Mouse (Mus musculus) embryonic facial prominence, embryonic 11.5 days (tissue): ENCODE results near the gene Chrna1. TPM values are rescaled to one million over a fixed set of nuclear protein-coding genes. Genes with fewer than 3 reads are reported as not detected.

Experiments used
- ATAC-seq: fragments of 200-750 bp; cut with Nextera tagmentation; replicated peaks from 2 replicates; pipeline ENCODE4 v1.8.0; 2017; ENCODE audit warnings: low read depth; ENCODE audit not compliant: insufficient number of reproducible peaks, low FRiP score, low TSS enrichment
- DNase-seq: peaks from one replicate; pipeline ENCODE4 v3.0.0-alpha.2; 2015; ENCODE audit warnings: low spot score
- H3K27ac ChIP-seq: fragments of 300-500 bp; sonication (generic); replicated peaks from 2 replicates; pipeline ENCODE4 v1.5.1; 2014; ENCODE audit warnings: mild to moderate bottlenecking, low read depth, low read length, control low read depth
- H3K27me3 ChIP-seq: fragments of 300-500 bp; sonication (generic); 2 replicates; pipeline ENCODE4 v1.6.1; 2014; ENCODE audit warnings: mild to moderate bottlenecking, low read length, moderate library complexity, mixed read lengths; ENCODE audit not compliant: control insufficient read depth, insufficient read depth
- H3K36me3 ChIP-seq: fragments of 300-500 bp; sonication (generic); replicated peaks from 2 replicates; pipeline ENCODE4 v1.6.1; 2014; ENCODE audit warnings: low read depth, mild to moderate bottlenecking, low read length, moderate library complexity, mixed read lengths; ENCODE audit not compliant: control insufficient read depth, insufficient read depth
- H3K4me1 ChIP-seq: fragments of 300-500 bp; sonication (generic); 2 replicates; pipeline ENCODE4 v1.6.1; 2014; ENCODE audit warnings: low read length, mixed read lengths; ENCODE audit not compliant: control insufficient read depth, insufficient read depth
- H3K4me2 ChIP-seq: fragments of 300-500 bp; sonication (generic); 2 replicates; pipeline ENCODE4 v1.6.1; 2014; ENCODE audit warnings: low read depth, mild to moderate bottlenecking, control low read depth, low read length, moderate library complexity
- H3K4me3 ChIP-seq: fragments of 300-500 bp; sonication (generic); 2 replicates; pipeline ENCODE4 v1.5.1; 2014; ENCODE audit warnings: low read depth, low read length, control low read depth
- H3K9ac ChIP-seq: fragments of 300-500 bp; sonication (generic); replicated peaks from 2 replicates; pipeline ENCODE4 v1.6.1; 2014; ENCODE audit warnings: mild to moderate bottlenecking, control low read depth, low read length
- H3K9me3 ChIP-seq: fragments of 300-500 bp; sonication (generic); replicated peaks from 2 replicates; pipeline ENCODE4 v1.6.1; 2016; ENCODE audit warnings: mild to moderate bottlenecking, low read length, inconsistent platforms, mixed read lengths; ENCODE audit not compliant: control insufficient read depth
- WGBS: fragments of 180-500 bp; shearing (Covaris S2); extraction: QIAGEN DNeasy Blood & Tissue Kit; methylation state at CpG from one replicate; pipeline ENCODE4 v1.1.7; 2014; 5-methylcytosine and 5-hydroxymethylcytosine counted together
- polyA plus RNA-seq: library from polyadenylated mRNA; unstranded; fragments of >200 nt; fragmentation: Nextera tagmentation; extraction: Ambion mirVana; gene quantifications from 2 replicates; pipeline ENCODE4 v1.2.1, GENCODE M21; 2014

Gene Chrna1
- polyA plus RNA-seq, 1 experiment from 2014 or later, result 1.2 TPM

GRCm38 (mm10) chr2:73573556-73573955 lies 6.6 kb downstream of the Chrna1 start:
- ATAC-seq (no peak), DNase-seq (peak; percentile 71)
- Histone ChIP-seq H3K4me3 (no peak overlapping the region), H3K9ac (no peak overlapping the region), H3K27ac (0 out of 2 replicates have a peak overlapping the region, but pooled peaks have one; percentile 62), H3K9me3 (no peaks in the 10 kb centered on the region), H3K27me3 (no peaks in the 10 kb centered on the region), H3K4me2 (no peak overlapping the region), H3K4me1 (peaks cover 2% of the 10 kb centered on the region; the same call in 1 of the 2 replicates), H3K36me3 (no peaks in the 10 kb centered on the region)
- 51% methylated on average over 4 of the region's 4 CpGs for WGBS

- H3K36me3 ChIP-seq, result no peaks in the 10 kb centered on the region
- DNase-seq, result peak; percentile 91
- H3K27me3 ChIP-seq, result no peaks in the 10 kb centered on the region
- H3K4me2 ChIP-seq, result peak overlapping the region; percentile 44
- peaks cover 2% of the 10 kb centered on the region; the same call in 1 of the 2 replicates for H3K4me1 ChIP-seq
- peak; percentile 80 for ATAC-seq
- H3K9me3 ChIP-seq, result no peaks in the 10 kb centered on the region
- H3K9ac ChIP-seq, result no peak overlapping the region; the same call in 1 of the 2 replicates
- peak overlapping the region; percentile 62; the same call in 1 of the 2 replicates for H3K27ac ChIP-seq
- H3K4me3 ChIP-seq, result peak overlapping the region; percentile 22
- WGBS, result 13% methylated on average over 23 of the region's 23 CpGs
Observed at GRCm38 (mm10) chr2:73572539-73573372, 7.4 kb downstream of the Chrna1 start.

- DNase-seq (no peak), ATAC-seq (no peak)
- Histone ChIP-seq H3K4me3 (no peak overlapping the region), H3K27ac (peak overlapping the region; percentile 35; the same call in 1 of the 2 replicates), H3K4me1 (peaks cover 2% of the 10 kb centered on the region; the same call in 1 of the 2 replicates), H3K9me3 (no peaks in the 10 kb centered on the region), H3K9ac (peak overlapping the region; percentile 18; the same call in 1 of the 2 replicates), H3K27me3 (no peaks in the 10 kb centered on the region), H3K36me3 (no peaks in the 10 kb centered on the region), H3K4me2 (no peak overlapping the region)
- 52% methylated on average over 6 of the region's 6 CpGs for WGBS
Observed at GRCm38 (mm10) chr2:73571901-73572300, 8.2 kb downstream of the Chrna1 start.

- no peaks in the 10 kb centered on the region for H3K9me3 ChIP-seq
- ATAC-seq, result no peak
- H3K4me1 ChIP-seq, result peaks cover 2% of the 10 kb centered on the region; the same call in 1 of the 2 replicates
- no peak for DNase-seq
- H3K36me3 ChIP-seq, result no peaks in the 10 kb centered on the region
- no peak overlapping the region for H3K27ac ChIP-seq
- 93% methylated on average over 9 of the region's 9 CpGs for WGBS
- H3K9ac ChIP-seq, result no peak overlapping the region
- H3K4me2 ChIP-seq, result no peak overlapping the region
- no peaks in the 10 kb centered on the region for H3K27me3 ChIP-seq
- no peak overlapping the region for H3K4me3 ChIP-seq
Observed at GRCm38 (mm10) chr2:73571304-73571703, 8.8 kb downstream of the Chrna1 start.

- H3K27me3 ChIP-seq, result no peaks in the 10 kb centered on the region
- 0 out of 2 replicates have a peak, but pooled peaks cover 2% of the 10 kb centered on the region for H3K4me1 ChIP-seq
- no peak overlapping the region for H3K4me3 ChIP-seq
- H3K9ac ChIP-seq, result no peak overlapping the region
- no peaks in the 10 kb centered on the region for H3K9me3 ChIP-seq
- no peak overlapping the region for H3K27ac ChIP-seq
- no peak overlapping the region for H3K4me2 ChIP-seq
- ATAC-seq (no peak), DNase-seq (peak; percentile 83)
- 18% methylated on average over 8 of the region's 8 CpGs for WGBS
- H3K36me3 ChIP-seq, result no peaks in the 10 kb centered on the region
Observed at GRCm38 (mm10) chr2:73566989-73567605, 13.0 kb downstream of the Chrna1 start.

- WGBS, result 18% methylated on average over 7 of the region's 7 CpGs
- DNase-seq (peak; percentile 52), ATAC-seq (no peak)
- no peaks in the 10 kb centered on the region for H3K9me3 ChIP-seq
- H3K27me3 ChIP-seq, result no peaks in the 10 kb centered on the region
- H3K36me3 ChIP-seq, result no peaks in the 10 kb centered on the region
- no peak overlapping the region for H3K9ac ChIP-seq
- no peak overlapping the region for H3K4me2 ChIP-seq
- H3K4me3 ChIP-seq, result no peak overlapping the region
- no peak overlapping the region for H3K27ac ChIP-seq
- no peaks in the 10 kb centered on the region for H3K4me1 ChIP-seq
Observed at GRCm38 (mm10) chr2:73566162-73566561, 14.0 kb downstream of the Chrna1 start.

GRCm38 (mm10) chr2:73563690-73564089 lies 16.4 kb downstream of the Chrna1 start:
- Histone ChIP-seq H3K4me1 (no peaks in the 10 kb centered on the region), H3K4me2 (no peak overlapping the region), H3K4me3 (no peak overlapping the region), H3K27me3 (no peaks in the 10 kb centered on the region), H3K9me3 (no peaks in the 10 kb centered on the region), H3K27ac (peak overlapping the region; percentile 20), H3K9ac (no peak overlapping the region), H3K36me3 (no peaks in the 10 kb centered on the region)
- ATAC-seq (no peak), DNase-seq (no peak)
- WGBS, result 38% methylated on average over 7 of the region's 7 CpGs

GRCm38 (mm10) chr2:73562656-73563055 lies 17.5 kb downstream of the Chrna1 start:
- ATAC-seq (no peak), DNase-seq (peak; percentile 45)
- no peaks in the 10 kb centered on the region for H3K4me1 ChIP-seq
- no peak overlapping the region for H3K4me3 ChIP-seq
- WGBS, result 72% methylated on average over 9 of the region's 9 CpGs
- no peak overlapping the region for H3K9ac ChIP-seq
- no peaks in the 10 kb centered on the region for H3K9me3 ChIP-seq
- H3K27ac ChIP-seq, result no peak overlapping the region
- H3K4me2 ChIP-seq, result no peak overlapping the region
- H3K27me3 ChIP-seq, result no peaks in the 10 kb centered on the region
- H3K36me3 ChIP-seq, result no peaks in the 10 kb centered on the region
